Mouse (Mus musculus): ENCODE data around the gene Fam155a.
A peak's percentile ranks its signal among the peaks of the same experiment; 100 is the strongest.

Fam155a gene

GRCm38 (mm10) chr8:9274117-9274516 lies 496.8 kb downstream of the Fam155a start:
- DNase-seq (ENCODE audit: low spot score) = no peak

DNA sequence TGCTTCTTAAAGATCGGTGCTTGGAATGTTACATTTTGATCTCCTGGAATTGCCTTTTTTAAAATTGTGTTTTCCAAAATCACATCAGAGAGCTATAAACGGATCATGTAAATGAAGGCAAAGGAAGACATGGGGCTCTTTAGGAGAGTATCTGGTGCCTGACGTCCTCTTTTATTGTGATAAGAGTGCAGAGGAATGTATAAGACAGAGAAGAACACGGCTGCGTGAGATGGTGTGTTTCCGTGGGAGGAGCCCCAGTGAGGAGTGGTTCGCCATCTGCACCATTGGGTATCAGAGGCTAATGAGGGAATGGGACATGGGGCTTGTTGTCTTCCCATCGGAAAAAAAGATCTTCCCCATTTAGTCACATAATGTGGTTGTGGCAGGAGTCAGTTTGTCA lies 506.6 kb downstream of the Fam155a start:
- no peak for DNase-seq (ENCODE audit: low spot score)

GRCm38 (mm10) chr8:9261527-9261926 lies 509.4 kb downstream of the Fam155a start:
- no peak for DNase-seq (ENCODE audit: low spot score)

DNA sequence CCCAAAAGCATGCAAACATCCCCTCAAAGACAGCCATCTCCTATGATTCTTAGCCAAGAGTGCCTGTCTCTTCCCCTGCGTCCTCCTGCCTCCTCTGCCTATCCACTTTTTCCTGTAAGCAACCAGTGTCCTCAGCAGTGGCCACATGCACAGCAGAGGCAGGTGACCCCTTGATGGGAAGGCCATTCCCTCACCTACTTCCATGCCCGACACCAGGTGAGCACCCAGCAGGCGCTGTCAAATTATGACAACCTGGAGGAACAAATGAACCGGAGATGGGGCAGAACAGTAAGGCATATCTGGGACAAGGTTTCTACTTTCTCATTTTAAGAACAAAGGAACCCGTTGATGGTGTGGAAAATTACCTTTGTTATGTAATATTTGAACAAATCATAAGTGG lies 515.6 kb downstream of the Fam155a start:
- DNase-seq (ENCODE audit: low spot score) = no peak

GRCm38 (mm10) chr8:9252991-9253390 lies 518.0 kb downstream of the Fam155a start:
- no peak for DNase-seq (ENCODE audit: low spot score)

GRCm38 (mm10) chr8:9248109-9248821 lies 522.7 kb downstream of the Fam155a start:
- no peak for DNase-seq (ENCODE audit: low spot score)

- no peak for DNase-seq (ENCODE audit: low spot score)
Measured at GRCm38 (mm10) chr8:9245994-9246393, 525.0 kb downstream of the Fam155a start.

DNA sequence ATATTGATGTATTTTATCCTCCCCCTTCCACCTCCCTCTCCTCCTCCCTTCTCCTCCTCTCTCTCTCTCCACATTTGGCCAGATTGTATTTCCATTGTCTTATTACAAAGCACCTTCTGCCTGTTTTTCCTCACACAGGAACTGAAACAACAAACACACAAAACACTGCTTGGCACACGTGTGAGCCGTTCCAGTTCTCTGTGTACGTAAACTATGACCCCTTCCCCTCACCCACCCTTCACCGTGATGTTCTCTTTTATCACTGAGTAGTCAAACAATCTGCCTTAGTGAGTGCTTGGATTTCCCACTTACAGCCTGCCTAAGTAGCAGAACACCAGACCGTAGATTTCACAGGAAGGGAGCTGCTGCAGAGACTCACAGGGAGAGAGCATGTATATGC lies 530.0 kb downstream of the Fam155a start:
- no peak for DNase-seq (ENCODE audit: low spot score)

- no peak for DNase-seq (ENCODE audit: low spot score)
Measured at GRCm38 (mm10) chr8:9239741-9240140, 531.2 kb downstream of the Fam155a start.

DNA sequence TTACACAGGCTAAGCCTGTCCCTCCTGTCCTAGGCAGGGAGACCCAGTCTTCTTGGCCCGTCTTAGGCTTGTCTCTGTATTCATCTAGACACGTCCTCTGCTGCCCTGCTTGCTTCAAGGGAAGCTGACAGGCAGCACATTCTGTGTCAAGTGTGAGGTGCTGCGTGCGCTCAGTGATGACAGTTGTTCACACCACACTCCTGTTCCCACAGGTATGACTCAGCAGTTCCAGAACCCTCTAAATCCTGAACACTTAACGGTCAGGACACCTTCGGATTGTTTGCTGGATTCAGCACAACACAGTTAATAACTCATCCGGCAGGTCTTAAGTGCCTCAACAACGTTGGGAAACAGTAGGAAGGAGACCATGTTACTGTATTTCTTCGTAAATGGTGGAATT lies 532.0 kb downstream of the Fam155a start:
- no peak for DNase-seq (ENCODE audit: low spot score)

- peak; percentile 79 for DNase-seq (ENCODE audit: low spot score)
Measured at GRCm38 (mm10) chr8:9233326-9233919, 537.5 kb downstream of the Fam155a start.

GRCm38 (mm10) chr8:9227779-9228464 lies 543.0 kb downstream of the Fam155a start:
- peak; percentile 27 for DNase-seq (ENCODE audit: low spot score)

- DNase-seq (ENCODE audit: low spot score) = no peak
Measured at GRCm38 (mm10) chr8:9226767-9227166, 544.2 kb downstream of the Fam155a start.

- no peak for DNase-seq (ENCODE audit: low spot score)
Measured at GRCm38 (mm10) chr8:9211751-9212150, 559.2 kb downstream of the Fam155a start.

DNA sequence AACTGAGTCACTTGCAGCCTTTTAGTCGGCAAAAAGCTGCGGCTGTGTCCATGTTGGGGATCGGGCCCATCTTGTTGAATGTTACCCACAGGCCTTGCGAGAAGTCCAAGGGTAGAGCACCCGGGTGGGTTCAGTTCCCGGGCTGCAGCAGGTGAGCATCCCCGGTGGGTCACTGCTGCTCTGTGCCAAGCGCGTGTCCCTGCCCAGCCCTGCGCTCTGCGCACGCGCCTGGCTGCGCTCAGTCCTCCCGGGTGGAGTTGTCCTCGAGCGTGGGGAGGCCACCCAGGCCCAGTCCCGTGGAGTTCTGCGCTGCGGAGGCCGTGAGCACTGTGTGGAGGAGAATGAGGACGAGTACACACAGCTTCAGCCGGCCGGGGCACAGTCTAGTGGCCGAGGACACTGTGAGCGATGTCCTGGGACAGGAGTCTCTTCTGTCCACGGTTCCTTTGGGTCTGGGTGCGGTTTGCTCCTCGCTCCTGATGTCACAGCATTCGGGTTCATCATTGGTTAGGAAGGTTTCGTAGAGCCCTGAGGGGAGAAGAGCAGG lies 563.4 kb downstream of the Fam155a start:
- DNase-seq (ENCODE audit: low spot score) = no peak

DNA sequence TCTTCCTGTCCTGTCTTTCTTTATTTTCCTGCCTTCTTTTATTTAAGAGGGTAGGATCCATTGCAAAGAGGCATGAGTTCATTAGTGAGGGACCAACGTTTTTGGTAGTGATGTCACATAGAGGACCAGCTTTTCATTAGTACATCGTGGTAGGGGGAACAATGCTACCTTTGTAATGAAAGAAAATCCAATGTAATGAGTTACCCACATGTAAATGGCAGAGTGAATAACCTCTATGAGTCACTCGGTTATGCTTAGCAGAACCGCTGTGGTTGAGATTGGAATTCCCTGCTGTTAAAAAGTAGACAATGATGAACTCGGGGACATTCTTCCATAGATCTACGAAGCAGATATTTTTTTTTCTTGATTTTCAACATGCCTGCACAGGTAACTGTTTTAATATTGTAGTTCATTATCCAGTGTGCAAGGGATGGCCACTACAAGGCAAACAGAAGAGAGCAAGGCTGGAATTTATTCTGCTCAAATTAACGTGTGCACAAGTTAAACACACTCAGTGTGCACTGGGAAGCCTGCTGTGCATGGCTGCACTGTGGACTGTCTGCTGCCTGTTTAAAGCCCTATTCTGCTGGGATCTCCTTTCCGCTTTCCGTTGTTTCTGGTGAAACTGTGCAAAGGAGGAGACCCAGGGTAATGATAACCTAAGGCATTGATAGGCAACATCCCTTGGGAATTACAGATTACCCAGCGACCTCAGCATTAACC lies 566.5 kb downstream of the Fam155a start:
- no peak for DNase-seq (ENCODE audit: low spot score)

GRCm38 (mm10) chr8:9200099-9200498 lies 570.9 kb downstream of the Fam155a start:
- no peak for DNase-seq (ENCODE audit: low spot score)

DNA sequence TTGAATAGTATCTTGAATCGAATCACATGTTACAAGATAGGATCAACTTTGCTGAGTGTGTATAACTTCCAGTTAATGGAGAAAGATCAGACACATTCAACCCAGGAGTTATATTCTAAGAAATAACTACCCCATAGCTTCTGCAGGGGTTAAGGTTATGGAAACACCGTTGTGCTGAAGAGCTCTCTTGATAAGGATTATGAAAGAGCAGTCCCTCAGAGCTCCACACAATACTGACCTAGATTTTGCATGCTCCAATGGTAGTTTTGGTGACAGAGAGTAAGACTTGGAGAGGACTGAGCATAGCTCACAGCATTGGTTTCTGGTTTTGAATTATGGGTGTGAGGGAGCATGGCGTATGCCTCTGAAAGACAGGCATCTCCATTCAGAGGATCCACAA lies 579.3 kb downstream of the Fam155a start:
- DNase-seq (ENCODE audit: low spot score) = no peak

DNA sequence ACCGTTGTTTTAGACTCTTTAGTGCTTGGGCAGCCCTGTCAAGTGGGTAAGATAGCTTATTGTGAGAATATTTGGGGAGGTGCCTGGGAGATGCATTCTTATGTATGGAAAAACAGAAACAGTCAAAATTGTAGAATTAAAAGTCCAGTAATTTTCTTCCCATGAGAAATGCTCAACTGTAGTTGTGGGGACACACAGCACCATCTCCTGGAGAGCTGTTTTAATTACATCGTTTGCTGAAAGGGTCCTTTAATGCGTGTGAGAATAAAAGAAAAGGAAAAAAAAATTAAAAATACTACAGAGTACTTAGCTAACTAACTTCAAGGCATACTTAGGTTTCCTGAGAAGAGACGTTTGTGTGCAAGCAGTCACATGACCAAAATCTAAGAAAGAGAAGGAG lies 582.3 kb downstream of the Fam155a start:
- DNase-seq (ENCODE audit: low spot score) = no peak

DNA sequence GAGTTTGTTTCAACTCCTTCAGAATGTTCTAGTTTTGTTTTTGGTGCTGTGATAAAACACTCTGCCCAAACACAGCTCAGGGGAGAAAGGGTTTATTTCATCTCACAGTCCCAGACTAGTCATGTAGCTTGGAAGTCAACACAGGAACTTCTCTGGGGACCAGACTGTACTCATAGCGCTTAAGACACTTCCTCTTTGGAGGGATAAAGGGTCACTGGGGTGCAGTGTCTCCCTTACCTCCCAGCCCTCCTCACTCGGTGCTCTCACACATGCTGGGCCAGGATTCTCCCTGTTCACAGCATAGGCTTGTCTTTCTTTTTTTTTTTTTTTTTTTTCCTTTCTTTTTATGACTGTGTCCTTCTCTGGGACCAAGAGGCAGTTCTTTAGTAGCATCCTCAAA lies 585.8 kb downstream of the Fam155a start:
- DNase-seq (ENCODE audit: low spot score) = no peak

- DNase-seq (ENCODE audit: low spot score) = no peak
Measured at GRCm38 (mm10) chr8:9182461-9182860, 588.5 kb downstream of the Fam155a start.

DNA sequence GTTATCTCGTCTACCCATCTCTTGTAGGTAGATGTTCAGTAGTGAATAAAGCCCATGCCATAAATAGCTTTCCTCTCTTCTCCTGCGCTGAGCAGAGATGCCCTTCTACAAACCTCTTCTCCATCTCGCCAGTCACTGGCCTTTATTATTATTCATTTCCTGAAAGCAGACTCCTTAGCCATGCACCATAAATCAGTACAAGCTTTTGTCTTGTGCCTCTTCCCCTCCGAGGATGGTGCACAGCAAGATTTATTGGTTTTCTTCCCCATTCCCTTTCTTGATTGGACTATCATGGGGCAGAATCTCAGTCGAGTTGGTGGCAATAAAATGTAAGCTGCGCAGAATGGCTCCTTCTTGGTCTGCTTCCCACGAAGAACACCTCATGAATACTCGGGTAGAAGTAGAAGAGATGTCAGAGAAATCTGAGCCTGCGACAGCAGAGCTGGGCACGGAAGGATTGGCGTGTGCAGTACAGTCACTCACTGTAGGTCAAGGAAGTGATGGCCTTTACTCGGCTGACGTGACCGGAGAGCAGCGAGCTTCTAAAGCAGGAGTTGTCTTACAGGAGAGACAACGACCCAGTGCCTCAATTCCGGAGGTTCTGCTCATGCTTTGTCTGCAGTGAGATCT lies 590.2 kb downstream of the Fam155a start:
- no peak for DNase-seq (ENCODE audit: low spot score)

Data from testis, postnatal 14 days (tissue).